Mouse (Mus musculus) CH12.LX (cell line): Measurements from ENCODE around the gene Rock2. TPM values are rescaled to one million over a fixed set of nuclear protein-coding genes. Genes with fewer than 3 reads are reported as not detected.
"Not testable (repeated sequence)": the region's sequence is repeated elsewhere in the genome, so short reads cannot be mapped to it uniquely, and the experiment has no call there.

Source experiments
- DNase-seq: peaks from one replicate; pipeline ENCODE4 v3.0.0-alpha.2; 2013; ENCODE audit errors: extremely low read depth
- H3K27ac ChIP-seq: 2 replicates; pipeline ENCODE4 v1.5.1; 2012; ENCODE audit warnings: low read depth, mild to moderate bottlenecking, control low read depth, moderate library complexity; ENCODE audit not compliant: insufficient read depth
- H3K27me3 ChIP-seq: replicated peaks from 2 replicates; pipeline ENCODE3; 2012; ENCODE audit warnings: inconsistent platforms
- H3K36me3 ChIP-seq, 2 experiments: replicated peaks in 1 of 2; 2 replicates each; pipeline versions ENCODE3 to v1.6.1; 2012; ENCODE audit warnings: inconsistent platforms in 1 of 2, low read length in 1 of 2, mild to moderate bottlenecking in 1 of 2, mixed read lengths in 1 of 2, moderate library complexity in 1 of 2; ENCODE audit not compliant: control insufficient read depth in 1 of 2, insufficient read depth in 1 of 2
- H3K4me1 ChIP-seq, 2 experiments: 2 replicates each; pipeline ENCODE4 v1.6.1; 2012; ENCODE audit warnings: inconsistent platforms in 1 of 2, moderate library complexity in 1 of 2; ENCODE audit not compliant: insufficient read depth in 2 of 2, control insufficient read depth in 1 of 2
- H3K4me2 ChIP-seq: 2 replicates; pipeline ENCODE4 v1.6.1; 2012; ENCODE audit warnings: low read depth, mild to moderate bottlenecking, control low read depth; ENCODE audit not compliant: poor library complexity, insufficient read depth, severe bottlenecking
- H3K4me3 ChIP-seq, 3 experiments: fragments of 150-350 bp in 1 of 3; sonication (generic) in 1 of 3; replicated peaks in 1 of 3; 2 replicates each; pipeline versions ENCODE3 to v1.5.1; 2011 to 2012; ENCODE audit warnings: low read depth in 2 of 3, low read length in 2 of 3, mild to moderate bottlenecking in 2 of 3, moderate library complexity in 2 of 3, control low read depth in 1 of 3, improper control_type of control experiment in 1 of 3, inconsistent platforms in 1 of 3, mixed read lengths in 1 of 3; ENCODE audit not compliant: poor library complexity in 1 of 3
- H3K79me2 ChIP-seq: replicated peaks from 2 replicates; pipeline ENCODE4 v1.6.1; 2012; ENCODE audit warnings: mild to moderate bottlenecking, moderate library complexity; ENCODE audit not compliant: control insufficient read depth, poor library complexity, insufficient read depth, severe bottlenecking; ENCODE audit errors: extremely low read depth
- H3K9ac ChIP-seq: 2 replicates; pipeline ENCODE4 v1.6.1; 2012; ENCODE audit warnings: low read depth, mild to moderate bottlenecking, control low read depth, moderate library complexity; ENCODE audit not compliant: insufficient read depth
- H3K9me3 ChIP-seq: replicated peaks from 2 replicates; pipeline ENCODE3; 2012; ENCODE audit warnings: low read length, inconsistent platforms, mixed read lengths
- BHLHE40 ChIP-seq: IDR thresholded peaks from 2 replicates; pipeline ENCODE4 v1.6.1; 2011; ENCODE audit warnings: mild to moderate bottlenecking, low read depth, low read length, improper control_type of control experiment
- CHD1 ChIP-seq: IDR thresholded peaks from 2 replicates; pipeline ENCODE4 v1.6.1; 2012; ENCODE audit warnings: low read depth, low read length, improper control_type of control experiment, inconsistent platforms
- CTCF ChIP-seq, 2 experiments: IDR thresholded peaks in 1 of 2; conservative IDR thresholded peaks in 1 of 2; 2 replicates each; pipeline ENCODE4 v1.5.1; 2011 to 2012; ENCODE audit warnings: low read depth in 2 of 2, low read length in 2 of 2, improper control_type of control experiment in 1 of 2, inconsistent platforms in 1 of 2, mild to moderate bottlenecking in 1 of 2, moderate library complexity in 1 of 2
- E2F4 ChIP-seq: IDR thresholded peaks from 2 replicates; pipeline ENCODE4 v1.6.1; 2011; ENCODE audit warnings: low read depth, low read length, improper control_type of control experiment; ENCODE audit not compliant: insufficient replicate concordance
- EP300 ChIP-seq: IDR thresholded peaks from 2 replicates; pipeline ENCODE4 v1.6.1; 2011; ENCODE audit warnings: low read length, improper control_type of control experiment
- GABPA ChIP-seq: IDR thresholded peaks from 2 replicates; pipeline ENCODE4 v1.6.1; 2012; ENCODE audit warnings: low read depth, low read length, improper control_type of control experiment, inconsistent platforms; ENCODE audit not compliant: insufficient replicate concordance
- HCFC1 ChIP-seq: IDR thresholded peaks from 2 replicates; pipeline ENCODE4 v1.6.1; 2012; ENCODE audit warnings: low read depth, mild to moderate bottlenecking, inconsistent platforms, low read length, improper control_type of control experiment
- JUN ChIP-seq: IDR thresholded peaks from 2 replicates; pipeline ENCODE4 v1.6.1; 2011; ENCODE audit warnings: low read depth, mild to moderate bottlenecking, low read length, improper control_type of control experiment, moderate library complexity; ENCODE audit not compliant: insufficient read depth
- JUND ChIP-seq: conservative IDR thresholded peaks from 2 replicates; pipeline ENCODE4 v1.6.1; 2011; ENCODE audit warnings: low read depth, low read length, improper control_type of control experiment
- MAFK ChIP-seq: IDR thresholded peaks from 2 replicates; pipeline ENCODE4 v1.6.1; 2011; ENCODE audit warnings: low read length, improper control_type of control experiment; ENCODE audit not compliant: insufficient replicate concordance
- MAX ChIP-seq: IDR thresholded peaks from 2 replicates; pipeline ENCODE4 v1.6.1; 2011; ENCODE audit warnings: low read length, improper control_type of control experiment
- MAZ ChIP-seq: IDR thresholded peaks from 2 replicates; pipeline ENCODE4 v1.6.1; 2012; ENCODE audit warnings: low read depth, mild to moderate bottlenecking, inconsistent platforms, low read length, improper control_type of control experiment, moderate library complexity
- MXI1 ChIP-seq: IDR thresholded peaks from 2 replicates; pipeline ENCODE4 v1.6.1; 2011; ENCODE audit warnings: mild to moderate bottlenecking, low read depth, low read length, improper control_type of control experiment
- RAD21 ChIP-seq: IDR thresholded peaks from 2 replicates; pipeline ENCODE4 v1.6.1; 2011; ENCODE audit warnings: low read depth, mild to moderate bottlenecking, low read length, improper control_type of control experiment, moderate library complexity
- SIN3A ChIP-seq: IDR thresholded peaks from 2 replicates; pipeline ENCODE4 v1.6.1; 2012; ENCODE audit warnings: low read length, improper control_type of control experiment, inconsistent platforms
- SMC3 ChIP-seq: IDR thresholded peaks from 2 replicates; pipeline ENCODE4 v1.6.1; 2011; ENCODE audit warnings: low read depth, low read length, improper control_type of control experiment
- TBP ChIP-seq: conservative IDR thresholded peaks from 2 replicates; pipeline ENCODE4 v1.6.1; 2011; ENCODE audit warnings: low read depth, low read length, improper control_type of control experiment
- TCF12 ChIP-seq: IDR thresholded peaks from 2 replicates; pipeline ENCODE4 v1.6.1; 2014; ENCODE audit warnings: low read depth, mild to moderate bottlenecking, inconsistent platforms, low read length, improper control_type of control experiment
- USF2 ChIP-seq: conservative IDR thresholded peaks from 2 replicates; pipeline ENCODE4 v1.6.1; 2011; ENCODE audit warnings: low read depth, low read length, improper control_type of control experiment
- ZC3H11A ChIP-seq: IDR thresholded peaks from 2 replicates; pipeline ENCODE4 v1.6.1; 2012; ENCODE audit warnings: low read depth, mild to moderate bottlenecking, inconsistent platforms, low read length, improper control_type of control experiment
- ZKSCAN1 ChIP-seq: IDR thresholded peaks from 2 replicates; pipeline ENCODE4 v1.6.1; 2012; ENCODE audit warnings: low read depth, inconsistent platforms, low read length, improper control_type of control experiment, borderline replicate concordance
- ZNF384 ChIP-seq: IDR thresholded peaks from 2 replicates; pipeline ENCODE4 v1.6.1; 2012; ENCODE audit warnings: low read depth, low read length, improper control_type of control experiment, inconsistent platforms
- dilution Hi-C: fragments of 300-500 bp; cut with MboI; formaldehyde crosslinking; loops from 2 replicates; pipeline ENCODE4 v1.14.3; 2020; ENCODE audit warnings: low sequenced_read_pairs; ENCODE audit not compliant: extremely low pct_unique_long_range_greater_than_20kb, extremely low pct_ligation_motif_present
- in situ Hi-C: fragments of 300-500 bp; cut with MboI; formaldehyde crosslinking; loops from 3 replicates; pipeline ENCODE4 v1.14.3; 2019; ENCODE audit warnings: low sequenced_read_pairs, low pct_ligation_motif_present, low pct_unique_long_range_greater_than_20kb, mixed read lengths
- polyA plus RNA-seq: library from polyadenylated mRNA; unstranded; fragments of >175 nt; gene quantifications from 2 replicates; pipeline ENCODE4 v1.2.1, GENCODE M21; 2012; ENCODE audit warnings: low read depth; ENCODE audit not compliant: insufficient read length
- total RNA-seq, 2 experiments: library from RNA; depleted of rRNA; stranded (reverse); fragments of 300-350 nt in 1 of 2; fragments of >200 nt in 1 of 2; gene quantifications; 2 replicates each; pipeline ENCODE4 v1.2.3; 2012 to 2014

Rock2 gene
- total and polyA plus RNA-seq, 3 experiments, result 39.1 to 49.9 (median 40.3) TPM

- TF ChIP-seq RAD21 (peak; percentile 81), E2F4 (no peak), USF2 (no peak), BHLHE40 (no peak), SIN3A (no peak), ZNF384 (peak; percentile 95), HCFC1 (no peak), MAZ (no peak), JUND (no peak), TCF12 (no peak), MXI1 (no peak), ZKSCAN1 (no peak), SMC3 (peak; percentile 89), TBP (no peak), CHD1 (no peak), JUN (no peak), EP300 (no peak), MAFK (no peak), MAX (no peak), CTCF (conservative IDR thresholded peaks at IDR 0.05 in 1 of 2, IDR thresholded peaks at IDR 0.05 in 1 of 2; ENCODE audit: low read depth in 2 of 2, low read length in 2 of 2) (peak; percentile 79 to 90), ZC3H11A (peak; percentile 66), GABPA (no peak)
- TF ChIP-seq, all 38 proteins: peak for 5
- in situ Hi-C loops (no loop called here), dilution Hi-C loops (no loop called here)
- peaks cover 3 to 13% of the 10 kb centered on the region in 2 experiments for H3K4me1 ChIP-seq
- no peaks in the 10 kb centered on the region; the same call in 1 of the 2 replicates for H3K79me2 ChIP-seq
- no peaks in the 10 kb centered on the region for H3K27me3 ChIP-seq
- no peak overlapping the region for H3K9ac ChIP-seq
- no peak overlapping the region for H3K27ac ChIP-seq
- H3K9me3 ChIP-seq, result peaks cover 6% of the 10 kb centered on the region
- H3K4me2 ChIP-seq, result no peak overlapping the region
- H3K36me3 ChIP-seq, result no peaks in the 10 kb centered on the region
- peak; percentile 68 for DNase-seq
- H3K4me3 ChIP-seq, result no peak overlapping the region
Observed at GRCm38 (mm10) chr12:17018468-17018867, 123.8 kb downstream of the Rock2 start.

GRCm38 (mm10) chr12:17021125-17021524, 126.4 kb downstream of the Rock2 start:
- in situ Hi-C loops, H3K4me2 ChIP-seq, H3K27ac ChIP-seq, dilution Hi-C loops, DNase-seq, H3K79me2 ChIP-seq, H3K9me3 ChIP-seq, H3K36me3 ChIP-seq, H3K9ac ChIP-seq, H3K4me3 ChIP-seq, H3K27me3 ChIP-seq: not testable (repeated sequence)
- peaks cover 3 to 19% of the 10 kb centered on the region in 2 experiments for H3K4me1 ChIP-seq
